ENCODE assay signal across 10 mouse cellular contexts in genomic region chr9:65546413-65546695, GRCm38 (mm10). TPM values are rescaled to one million over a fixed set of nuclear protein-coding genes. Genes with fewer than 3 reads are reported as not detected.
DNase-seq lines count a peak whose midpoint lies in the region; ATAC-seq and TF ChIP-seq lines count a peak whose summit lies in the region.
"Had no signal": no experiment of that assay in that cellular context is flagged by ENCODE, and none has a peak within 500 bp of the region (broad histone marks: within the 10 kb centered on the region; RNA-seq: fewer than 3 reads in every experiment).

No protein-coding gene starts in this region.

- H3K27me3 ChIP-seq in lung, embryonic 14.5 days (ENCODE audit: insufficient read depth, low read length) = no peaks in the 10 kb centered on the region
- H3K27me3 ChIP-seq: limb, embryonic 12.5 days had no signal

- peak overlapping the region; percentile 2; the same call in 1 of the 2 replicates for H3K27ac ChIP-seq in lung, embryonic 14.5 days (ENCODE audit: low read depth)
- H3K27ac ChIP-seq in embryonic fibroblast, embryonic 13.5 days (ENCODE audit: insufficient read depth, low read length) = peak overlapping the region; percentile 74
- H3K27ac ChIP-seq: limb, embryonic 12.5 days had no signal

- H3K4me2 ChIP-seq in lung, embryonic 14.5 days = no peak overlapping the region
- H3K4me2 ChIP-seq: limb, embryonic 12.5 days had no signal

- no peak overlapping the region for H3K9ac ChIP-seq in lung, embryonic 14.5 days
- H3K9ac ChIP-seq: limb, embryonic 12.5 days had no signal

- no peak for ATAC-seq in lung, embryonic 14.5 days (ENCODE audit: insufficient read depth)
- peak; percentile 59 for ATAC-seq in megakaryocyte-erythroid progenitor cell, adult 5-6 weeks (replicated peaks; ENCODE audit: low FRiP score, low TSS enrichment, poor library complexity, severe bottlenecking)

- no peaks in the 10 kb centered on the region for H3K36me3 ChIP-seq in lung, embryonic 14.5 days (ENCODE audit: insufficient read depth)
- H3K36me3 ChIP-seq: limb, embryonic 12.5 days had no signal

- H3K9me3 ChIP-seq in lung, embryonic 14.5 days (ENCODE audit: low read depth, low read length) = no peaks in the 10 kb centered on the region
- H3K9me3 ChIP-seq: limb, embryonic 12.5 days had no signal

- no peak overlapping the region for H3K4me3 ChIP-seq in lung, embryonic 14.5 days (ENCODE audit: low read depth, low read length)
- H3K4me3 ChIP-seq in lung, adult 2 months (replicated peaks; ENCODE audit: extremely low read depth, low read depth, low read length) = no peak overlapping the region
- no peak overlapping the region for H3K4me3 ChIP-seq in embryonic fibroblast, embryonic 13.5 days (ENCODE audit: insufficient read depth, low read length)
- H3K4me3 ChIP-seq: limb, embryonic 12.5 days had no signal

- H3K4me1 ChIP-seq in lung, embryonic 14.5 days (ENCODE audit: insufficient read depth) = peaks cover 27% of the 10 kb centered on the region
- peaks cover 9% of the 10 kb centered on the region for H3K4me1 ChIP-seq in lung, adult 2 months (ENCODE audit: control insufficient read depth, insufficient read depth, low read length)
- H3K4me1 ChIP-seq in embryonic fibroblast, embryonic 13.5 days (ENCODE audit: control insufficient read depth, insufficient read depth, low read length) = peaks cover 33% of the 10 kb centered on the region

- TF ChIP-seq POLR2A in lung, adult 2 months (IDR thresholded peaks at IDR 0.05; ENCODE audit: borderline replicate concordance, extremely low read depth, low read depth, low read length) = no peak
- no peak for TF ChIP-seq POLR2A in embryonic fibroblast, embryonic 13.5 days (IDR thresholded peaks at IDR 0.05; ENCODE audit: low read depth, low read length)

- WGBS in lung, embryonic 14.5 days = 46% methylated on average over 4 of the region's 4 CpGs
- WGBS in lung, adult 2 months = 51% methylated on average over 4 of the region's 4 CpGs

- DNase-seq in lung, embryonic 14.5 days = no peak
- no peak for DNase-seq in lung, adult 2 months
- DNase-seq in adrenal gland, postnatal 10 days = peak; percentile 71
- no peak for DNase-seq in embryo, embryonic 10 days (ENCODE audit: low spot score)
- DNase-seq in kidney, postnatal 36 days = no peak

- no peak for TF ChIP-seq CTCF in lung, embryonic 14.5 days (IDR thresholded peaks at IDR 0.05; ENCODE audit: low read depth)
- no peak for TF ChIP-seq CTCF in lung, adult 2 months (IDR thresholded peaks at IDR 0.05; ENCODE audit: insufficient read depth, low read length)
- TF ChIP-seq CTCF in embryonic fibroblast, embryonic 13.5 days (IDR thresholded peaks at IDR 0.05; ENCODE audit: borderline replicate concordance, insufficient read depth, low read length) = no peak

RNA-seq across cellular contexts. Expression of gene Ankdd1a, which starts 26.4 kb away (rescaled TPM):
- polyA plus RNA-seq in lung, embryonic 14.5 days (2014; fragmentation: Nextera tagmentation; extraction: Ambion mirVana) = 0.12 TPM in 1 of 2 replicates, not detected in the other
- 0.17 and 0.59 TPM in 2 replicates for polyA plus RNA-seq in lung, adult 2 months (2012; rRNA removed)
- under 1 TPM in 1 of 2 experiments, not detected in 1; 0.45 TPM for total RNA-seq in adrenal gland, postnatal 10 days (2021)
- not detected in 2 replicates for polyA plus RNA-seq in embryonic fibroblast, embryonic 13.5 days (2011; ENCODE audit: insufficient read length, low read depth, missing spikeins)
- total RNA-seq in megakaryocyte-erythroid progenitor cell, adult 5-6 weeks (2014; fragmentation: Nextera tagmentation) = not detected in 2 replicates
- not detected in 2 replicates for total RNA-seq in megakaryocyte-erythroid progenitor cell, adult 5-6 weeks (2017)
- total RNA-seq: common myeloid progenitor, adult 5-6 weeks; hematopoietic stem cell, adult 5-6 weeks had no signal
- polyA plus RNA-seq: limb, embryonic 12.5 days had no signal

RNA-seq across cellular contexts. Expression of gene Plekho2, which starts 33.5 kb away (rescaled TPM):
- 20.9 and 21.8 TPM in 2 replicates for polyA plus RNA-seq in lung, embryonic 14.5 days (2014; fragmentation: Nextera tagmentation; extraction: Ambion mirVana)
- polyA plus RNA-seq in lung, adult 2 months (2012; rRNA removed) = 31.6 and 36.7 TPM in 2 replicates
- 10 to 100 TPM; 32.5 to 37.8 TPM for total RNA-seq in adrenal gland, postnatal 10 days (2021)
- polyA plus RNA-seq in embryonic fibroblast, embryonic 13.5 days (2011; ENCODE audit: insufficient read length, low read depth, missing spikeins) = 58.1 and 78.4 TPM in 2 replicates
- 29.1 and 29.3 TPM in 2 replicates for total RNA-seq in megakaryocyte-erythroid progenitor cell, adult 5-6 weeks (2014; fragmentation: Nextera tagmentation)
- total RNA-seq in megakaryocyte-erythroid progenitor cell, adult 5-6 weeks (2017) = 14.2 and 16.8 TPM in 2 replicates

RNA-seq across cellular contexts. Expression of gene Pif1, which starts 40.6 kb away (rescaled TPM):
- 16.1 and 18.4 TPM in 2 replicates for polyA plus RNA-seq in lung, embryonic 14.5 days (2014; fragmentation: Nextera tagmentation; extraction: Ambion mirVana)
- polyA plus RNA-seq in lung, adult 2 months (2012; rRNA removed) = 0.36 and 1.0 TPM in 2 replicates
- total RNA-seq in adrenal gland, postnatal 10 days (2021) = 1 to 10 TPM; 2.0 to 3.3 TPM
- 8.3 and 10.9 TPM in 2 replicates for polyA plus RNA-seq in embryonic fibroblast, embryonic 13.5 days (2011; ENCODE audit: insufficient read length, low read depth, missing spikeins)
- total RNA-seq in megakaryocyte-erythroid progenitor cell, adult 5-6 weeks (2014; fragmentation: Nextera tagmentation) = 5.0 and 14.3 TPM in 2 replicates
- total RNA-seq in megakaryocyte-erythroid progenitor cell, adult 5-6 weeks (2017) = 6.5 and 6.6 TPM in 2 replicates
